Mouse (Mus musculus) testis, adult 2 months (tissue): ENCODE results near the gene Hnrnpa3.

Source experiments
- CTCF ChIP-seq: fragments of 200-500 bp; IDR thresholded peaks from 2 replicates; pipeline ENCODE4 v1.5.1; 2012; ENCODE audit warnings: low read depth, mild to moderate bottlenecking, inconsistent platforms, low read length, moderate library complexity; ENCODE audit not compliant: control insufficient read depth, insufficient read depth, insufficient replicate concordance
- POLR2A ChIP-seq: fragments of 200-500 bp; IDR thresholded peaks from 2 replicates; pipeline ENCODE4 v1.6.1; 2012; ENCODE audit warnings: low read depth, mild to moderate bottlenecking, inconsistent platforms, low read length, moderate library complexity; ENCODE audit not compliant: control insufficient read depth

- TF ChIP-seq CTCF (no peak), POLR2A (no peak)
Observed at GRCm38 (mm10) chr2:75698007-75698406, 38.9 kb downstream of the Hnrnpa3 start.
